Mouse (Mus musculus) kidney, adult 2 months (tissue): ENCODE measurements around the gene Kif3b.

Experiments used
- CTCF ChIP-seq: fragments of 200-500 bp; conservative IDR thresholded peaks from 2 replicates; pipeline ENCODE4 v1.5.1; 2011; ENCODE audit warnings: low read depth, mild to moderate bottlenecking, control low read depth, low read length, moderate library complexity, mixed read lengths; ENCODE audit not compliant: insufficient read depth, insufficient read length
- POLR2A ChIP-seq: fragments of 200-500 bp; IDR thresholded peaks from one replicate; pipeline ENCODE4 v1.6.1; 2011; ENCODE audit warnings: low read depth, low read length, control low read depth

GRCm38 (mm10) chr2:153278357-153278756 lies 12.9 kb upstream of the Kif3b start:
- TF ChIP-seq POLR2A (no peak), CTCF (no peak)
